Comparison of ENCODE assay signal across 28 mouse cellular contexts in genomic region chr13:95913046-95913406, GRCm38 (mm10). TPM values are rescaled to one million over a fixed set of nuclear protein-coding genes. Genes with fewer than 3 reads are reported as not detected.
DNase-seq lines count a peak whose midpoint lies in the region; ATAC-seq lines count a peak whose summit lies in the region.
"Had no signal": no experiment of that assay in that cellular context is flagged by ENCODE, and none has a peak within 500 bp of the region (broad histone marks: within the 10 kb centered on the region; RNA-seq: fewer than 3 reads in every experiment).

No protein-coding gene starts in this region.

- ATAC-seq in forebrain, embryonic 15.5 days (replicated peaks), result no peak
- ATAC-seq in forebrain, embryonic 13.5 days, result no peak
- peak; percentile 52 for ATAC-seq in activated CD4-positive, CD25-positive, alpha-beta regulatory T cell, adult 4 months
- ATAC-seq in megakaryocyte, adult 5-6 weeks (ENCODE audit: poor library complexity, severe bottlenecking), result peak; percentile 71
- ATAC-seq in kidney, embryonic 14.5 days (ENCODE audit: low FRiP score, low TSS enrichment), result no peak
- ATAC-seq: CD4-positive, CD25-positive, alpha-beta regulatory T cell, adult 4 months; intestine, embryonic 16.5 days; liver, embryonic 12.5 days; liver, postnatal 0 days had no signal

- H3K9ac ChIP-seq in forebrain, embryonic 15.5 days (replicated peaks), result no peak overlapping the region
- H3K9ac ChIP-seq in forebrain, embryonic 13.5 days, result no peak overlapping the region
- H3K9ac ChIP-seq in kidney, embryonic 14.5 days (ENCODE audit: low read depth, low read length), result no peak overlapping the region
- H3K9ac ChIP-seq: embryonic facial prominence, embryonic 12.5 days; forebrain, postnatal 0 days; heart, embryonic 13.5 days; liver, embryonic 12.5 days; liver, postnatal 0 days had no signal

- H3K36me3 ChIP-seq in forebrain, embryonic 15.5 days, result no peaks in the 10 kb centered on the region
- H3K36me3 ChIP-seq in forebrain, embryonic 13.5 days (ENCODE audit: poor library complexity, severe bottlenecking), result no peaks in the 10 kb centered on the region
- no peaks in the 10 kb centered on the region for H3K36me3 ChIP-seq in kidney, embryonic 14.5 days (ENCODE audit: control insufficient read depth, insufficient read depth, low read length)
- H3K36me3 ChIP-seq: embryonic facial prominence, embryonic 12.5 days; forebrain, embryonic 10.5 days; heart, embryonic 13.5 days; liver, embryonic 12.5 days had no signal

- H3K4me2 ChIP-seq in forebrain, embryonic 15.5 days (replicated peaks), result no peak overlapping the region
- no peak overlapping the region for H3K4me2 ChIP-seq in forebrain, embryonic 13.5 days
- H3K4me2 ChIP-seq in kidney, embryonic 14.5 days (replicated peaks; ENCODE audit: low read depth, low read length), result no peak overlapping the region
- H3K4me2 ChIP-seq: embryonic facial prominence, embryonic 12.5 days; heart, embryonic 13.5 days; liver, embryonic 12.5 days had no signal

- H3K4me1 ChIP-seq in forebrain, embryonic 15.5 days, result peaks cover 19% of the 10 kb centered on the region
- H3K4me1 ChIP-seq in forebrain, embryonic 13.5 days, result 0 out of 2 replicates have a peak, but pooled peaks cover 8% of the 10 kb centered on the region
- no peaks in the 10 kb centered on the region for H3K4me1 ChIP-seq in kidney, embryonic 14.5 days (ENCODE audit: control insufficient read depth, insufficient read depth, low read length)
- H3K4me1 ChIP-seq: forebrain, embryonic 10.5 days; heart, embryonic 13.5 days had no signal

- peak; percentile 60 for DNase-seq in 416B (ENCODE audit: low read depth)
- no peak for DNase-seq in ovary, adult 18-20 months (ENCODE audit: low spot score)
- DNase-seq in kidney, adult 11 months, result no peak
- DNase-seq: adrenal gland, postnatal 14 days; cerebellum, adult 11 months; cerebellum, adult 9-10 months; embryo, embryonic 11 days; forebrain, postnatal 0 days; heart, postnatal 10 days; kidney, adult 9 months; kidney, postnatal 14 days; liver, postnatal 0 days; lung, postnatal 36 days; midbrain, embryonic 14.5 days; spleen, adult 18-20 months; thymus, adult 2 months; thymus, postnatal 4 days had no signal

- no peaks in the 10 kb centered on the region for H3K9me3 ChIP-seq in forebrain, embryonic 15.5 days
- H3K9me3 ChIP-seq in forebrain, embryonic 13.5 days (replicated peaks), result no peaks in the 10 kb centered on the region
- H3K9me3 ChIP-seq in kidney, embryonic 14.5 days (ENCODE audit: control insufficient read depth, low read length), result no peaks in the 10 kb centered on the region
- H3K9me3 ChIP-seq: embryonic facial prominence, embryonic 12.5 days; forebrain, embryonic 10.5 days; heart, embryonic 13.5 days had no signal

- H3K27me3 ChIP-seq in forebrain, embryonic 15.5 days, result no peaks in the 10 kb centered on the region
- no peaks in the 10 kb centered on the region for H3K27me3 ChIP-seq in forebrain, embryonic 13.5 days
- H3K27me3 ChIP-seq in kidney, embryonic 14.5 days (ENCODE audit: control insufficient read depth, insufficient read depth, low read length), result no peaks in the 10 kb centered on the region
- H3K27me3 ChIP-seq: embryonic facial prominence, embryonic 12.5 days; heart, embryonic 13.5 days had no signal

- no peak overlapping the region for H3K4me3 ChIP-seq in forebrain, embryonic 15.5 days
- H3K4me3 ChIP-seq in forebrain, embryonic 13.5 days, result no peak overlapping the region
- no peak overlapping the region for H3K4me3 ChIP-seq in kidney, embryonic 14.5 days (ENCODE audit: low read length)
- H3K4me3 ChIP-seq: embryonic facial prominence, embryonic 12.5 days; forebrain, embryonic 10.5 days; heart, embryonic 13.5 days; liver, embryonic 12.5 days had no signal

- H3K27ac ChIP-seq in forebrain, embryonic 15.5 days (replicated peaks), result 0 out of 2 replicates have a peak overlapping the region, but pooled peaks have one; percentile 17
- no peak overlapping the region for H3K27ac ChIP-seq in forebrain, embryonic 13.5 days
- H3K27ac ChIP-seq in kidney, embryonic 14.5 days (ENCODE audit: low read depth, low read length), result no peak overlapping the region
- H3K27ac ChIP-seq: embryonic facial prominence, embryonic 12.5 days; forebrain, embryonic 10.5 days; heart, embryonic 13.5 days; liver, embryonic 12.5 days had no signal

- WGBS in forebrain, embryonic 15.5 days, result 81% methylated on average over 2 of the region's 2 CpGs
- WGBS in forebrain, embryonic 13.5 days, result 79% methylated on average over 2 of the region's 2 CpGs
- WGBS in kidney, embryonic 14.5 days, result 87% methylated on average over 2 of the region's 2 CpGs

RNA-seq across cellular contexts. Expression of gene Iqgap2, which starts 21.3 kb away (rescaled TPM):
- polyA plus RNA-seq in forebrain, embryonic 15.5 days (2015; fragmentation: Nextera tagmentation; extraction: Ambion mirVana), result 5.2 and 5.3 TPM in 2 replicates
- polyA plus RNA-seq in forebrain, embryonic 13.5 days (2015; fragmentation: Nextera tagmentation; extraction: Ambion mirVana), result 9.1 and 9.9 TPM in 2 replicates
- 10 to 100 TPM; 16.6 to 17.1 TPM for polyA plus RNA-seq in activated CD4-positive, CD25-positive, alpha-beta regulatory T cell, adult 4 months (2017; shearing (Covaris generic))
- total RNA-seq in megakaryocyte, adult 5-6 weeks (2015), result 143 and 152 TPM in 2 replicates
- total RNA-seq in megakaryocyte, adult 5-6 weeks (2017), result 223 and 240 TPM in 2 replicates
- polyA plus RNA-seq in kidney, embryonic 14.5 days (2014; fragmentation: Nextera tagmentation; extraction: Ambion mirVana), result 6.6 and 11.2 TPM in 2 replicates

Comparison
In these comparisons a context has a peak if more than half of its experiments do, and no peak if none do; other contexts are left out.
1. ATAC-seq: peak in activated CD4-positive, CD25-positive, alpha-beta regulatory T cell, adult 4 months (single experiment) and megakaryocyte, adult 5-6 weeks (single experiment); none in forebrain, embryonic 15.5 days (single experiment), forebrain, embryonic 13.5 days (single experiment) and kidney, embryonic 14.5 days (single experiment).